Mouse (Mus musculus): ENCODE measurements around the gene Armc12. TPM values are rescaled to one million over a fixed set of nuclear protein-coding genes. Genes with fewer than 3 reads are reported as not detected.

Gene Armc12
- polyA plus RNA-seq, 1 experiment from 2014 or later: not detected

GRCm38 (mm10) chr17:28511616-28512541 is 18.7 kb upstream of the Armc12 start:
- H3K4me1 ChIP-seq (replicated peaks; ENCODE audit: control insufficient read depth, insufficient read depth, low read length): peaks cover 39% of the 10 kb centered on the region
- 30% methylated on average over 9 of the region's 9 CpGs for WGBS

GRCm38 (mm10) chr17:28512696-28513095 is 17.9 kb upstream of the Armc12 start:
- no peak for ATAC-seq (ENCODE audit: low read depth)
- Histone ChIP-seq H3K36me3 (ENCODE audit: control insufficient read depth, insufficient read depth, low read length) (no peaks in the 10 kb centered on the region), H3K4me2 (ENCODE audit: low read depth, low read length) (no peak overlapping the region), H3K27me3 (ENCODE audit: control insufficient read depth, insufficient read depth, low read depth, low read length) (no peaks in the 10 kb centered on the region), H3K4me3 (ENCODE audit: low read length) (no peak overlapping the region), H3K4me1 (replicated peaks; ENCODE audit: control insufficient read depth, insufficient read depth, low read length) (peaks cover 39% of the 10 kb centered on the region), H3K27ac (ENCODE audit: low read length) (no peak overlapping the region), H3K9ac (ENCODE audit: low read length) (no peak overlapping the region), H3K9me3 (ENCODE audit: control insufficient read depth, low read length) (no peaks in the 10 kb centered on the region)
- WGBS: 28% methylated on average over 6 of the region's 6 CpGs

More at GRCm38 (mm10) chr17:28511616-28512541, 18.7 kb upstream of the Armc12 start:
- Histone ChIP-seq H3K4me3 (ENCODE audit: low read length) (no peak overlapping the region), H3K9me3 (ENCODE audit: control insufficient read depth, low read length) (no peaks in the 10 kb centered on the region), H3K27me3 (ENCODE audit: control insufficient read depth, insufficient read depth, low read depth, low read length) (no peaks in the 10 kb centered on the region), H3K9ac (ENCODE audit: low read length) (no peak overlapping the region), H3K4me2 (ENCODE audit: low read depth, low read length) (no peak overlapping the region), H3K36me3 (ENCODE audit: control insufficient read depth, insufficient read depth, low read length) (no peaks in the 10 kb centered on the region), H3K27ac (ENCODE audit: low read length) (no peak overlapping the region)
- no peak for ATAC-seq (ENCODE audit: low read depth)

GRCm38 (mm10) chr17:28513337-28513736 is 17.3 kb upstream of the Armc12 start:
- no peak for ATAC-seq (ENCODE audit: low read depth)
- H3K9me3 ChIP-seq (ENCODE audit: control insufficient read depth, low read length): no peaks in the 10 kb centered on the region
- peaks cover 42% of the 10 kb centered on the region for H3K4me1 ChIP-seq (replicated peaks; ENCODE audit: control insufficient read depth, insufficient read depth, low read length)
- 31% methylated on average over 1 of the region's 1 CpGs for WGBS
- no peaks in the 10 kb centered on the region for H3K27me3 ChIP-seq (ENCODE audit: control insufficient read depth, insufficient read depth, low read depth, low read length)
- H3K36me3 ChIP-seq (ENCODE audit: control insufficient read depth, insufficient read depth, low read length): no peaks in the 10 kb centered on the region
- no peak overlapping the region for H3K4me2 ChIP-seq (ENCODE audit: low read depth, low read length)
- no peak overlapping the region; the same call in 1 of the 2 replicates for H3K27ac ChIP-seq (ENCODE audit: low read length)
- H3K4me3 ChIP-seq (ENCODE audit: low read length): no peak overlapping the region
- H3K9ac ChIP-seq (ENCODE audit: low read length): no peak overlapping the region

GRCm38 (mm10) chr17:28513844-28514243 is 16.8 kb upstream of the Armc12 start:
- Histone ChIP-seq H3K27ac (ENCODE audit: low read length) (peak overlapping the region; percentile 5; the same call in 1 of the 2 replicates), H3K36me3 (ENCODE audit: control insufficient read depth, insufficient read depth, low read length) (no peaks in the 10 kb centered on the region), H3K4me1 (replicated peaks; ENCODE audit: control insufficient read depth, insufficient read depth, low read length) (peaks cover 45% of the 10 kb centered on the region), H3K9ac (ENCODE audit: low read length) (no peak overlapping the region; the same call in 1 of the 2 replicates), H3K4me2 (ENCODE audit: low read depth, low read length) (no peak overlapping the region), H3K9me3 (ENCODE audit: control insufficient read depth, low read length) (no peaks in the 10 kb centered on the region), H3K27me3 (ENCODE audit: control insufficient read depth, insufficient read depth, low read depth, low read length) (no peaks in the 10 kb centered on the region), H3K4me3 (ENCODE audit: low read length) (no peak overlapping the region)
- WGBS: 38% methylated on average over 7 of the region's 7 CpGs
- ATAC-seq (ENCODE audit: low read depth): no peak

GRCm38 (mm10) chr17:28514555-28514954 is 16.1 kb upstream of the Armc12 start:
- Histone ChIP-seq H3K4me3 (ENCODE audit: low read length) (no peak overlapping the region), H3K9me3 (ENCODE audit: control insufficient read depth, low read length) (no peaks in the 10 kb centered on the region), H3K27ac (ENCODE audit: low read length) (no peak overlapping the region), H3K4me1 (replicated peaks; ENCODE audit: control insufficient read depth, insufficient read depth, low read length) (peaks cover 50% of the 10 kb centered on the region), H3K27me3 (ENCODE audit: control insufficient read depth, insufficient read depth, low read depth, low read length) (no peaks in the 10 kb centered on the region), H3K9ac (ENCODE audit: low read length) (no peak overlapping the region), H3K36me3 (ENCODE audit: control insufficient read depth, insufficient read depth, low read length) (no peaks in the 10 kb centered on the region), H3K4me2 (ENCODE audit: low read depth, low read length) (no peak overlapping the region)
- WGBS: 70% methylated on average over 5 of the region's 5 CpGs
- no peak for ATAC-seq (ENCODE audit: low read depth)

- peaks cover 45% of the 10 kb centered on the region for H3K4me1 ChIP-seq (replicated peaks; ENCODE audit: control insufficient read depth, insufficient read depth, low read length)
- ATAC-seq (ENCODE audit: low read depth): no peak
- 49% methylated on average over 9 of the region's 10 CpGs for WGBS
- peak overlapping the region; percentile 11; the same call in 1 of the 2 replicates for H3K4me2 ChIP-seq (ENCODE audit: low read depth, low read length)
- no peaks in the 10 kb centered on the region for H3K36me3 ChIP-seq (ENCODE audit: control insufficient read depth, insufficient read depth, low read length)
- H3K9me3 ChIP-seq (ENCODE audit: control insufficient read depth, low read length): no peaks in the 10 kb centered on the region
- H3K27ac ChIP-seq (ENCODE audit: low read length): peak overlapping the region; percentile 50
- peak overlapping the region; percentile 51; the same call in 1 of the 2 replicates for H3K9ac ChIP-seq (ENCODE audit: low read length)
- H3K4me3 ChIP-seq (ENCODE audit: low read length): no peak overlapping the region
- no peaks in the 10 kb centered on the region; the same call in 1 of the 2 replicates for H3K27me3 ChIP-seq (ENCODE audit: control insufficient read depth, insufficient read depth, low read depth, low read length)
Observed at GRCm38 (mm10) chr17:28515431-28516341, 14.9 kb upstream of the Armc12 start.

GRCm38 (mm10) chr17:28516881-28517280 is 13.7 kb upstream of the Armc12 start:
- no peaks in the 10 kb centered on the region for H3K9me3 ChIP-seq (ENCODE audit: control insufficient read depth, low read length)
- ATAC-seq (ENCODE audit: low read depth): peak; percentile 4; the same call in 1 of the 2 replicates
- H3K4me3 ChIP-seq (ENCODE audit: low read length): peak overlapping the region; percentile 53
- H3K4me1 ChIP-seq (replicated peaks; ENCODE audit: control insufficient read depth, insufficient read depth, low read length): peaks cover 42% of the 10 kb centered on the region
- WGBS: 46% methylated on average over 4 of the region's 4 CpGs
- H3K27me3 ChIP-seq (ENCODE audit: control insufficient read depth, insufficient read depth, low read depth, low read length): no peaks in the 10 kb centered on the region; the same call in 1 of the 2 replicates
- no peaks in the 10 kb centered on the region for H3K36me3 ChIP-seq (ENCODE audit: control insufficient read depth, insufficient read depth, low read length)
- peak overlapping the region; percentile 99 for H3K27ac ChIP-seq (ENCODE audit: low read length)
- peak overlapping the region; percentile 92 for H3K4me2 ChIP-seq (ENCODE audit: low read depth, low read length)
- H3K9ac ChIP-seq (ENCODE audit: low read length): no peak overlapping the region

- H3K4me1 ChIP-seq (replicated peaks; ENCODE audit: control insufficient read depth, insufficient read depth, low read length): peaks cover 44% of the 10 kb centered on the region
- WGBS: under 1% methylated on average over 16 of the region's 16 CpGs
- peak; percentile 86 for ATAC-seq (ENCODE audit: low read depth)
Observed at GRCm38 (mm10) chr17:28517441-28517955, 13.1 kb upstream of the Armc12 start, which contains the start of gene Fkbp5. TSS of gene Fkbp5 (minus strand) at chr17:28517527.

More at GRCm38 (mm10) chr17:28517441-28517955, 13.1 kb upstream of the Armc12 start, which contains the start of gene Fkbp5:
- peak within 1 kb of the TSS; percentile 99 for H3K27ac ChIP-seq (ENCODE audit: low read length)
- H3K36me3 ChIP-seq (ENCODE audit: control insufficient read depth, insufficient read depth, low read length): no peaks in the 10 kb centered on the region
- no peaks in the 10 kb centered on the region for H3K9me3 ChIP-seq (ENCODE audit: control insufficient read depth, low read length)
- H3K4me3 ChIP-seq (ENCODE audit: low read length): peak within 1 kb of the TSS; percentile 53
- peak within 1 kb of the TSS; percentile 75 for H3K9ac ChIP-seq (ENCODE audit: low read length)
- H3K27me3 ChIP-seq (ENCODE audit: control insufficient read depth, insufficient read depth, low read depth, low read length): no peaks in the 10 kb centered on the region; the same call in 1 of the 2 replicates
- peak within 1 kb of the TSS; percentile 92 for H3K4me2 ChIP-seq (ENCODE audit: low read depth, low read length)
